Mouse (Mus musculus): ENCODE data around the gene Fam206a. TPM values are rescaled to one million over a fixed set of nuclear protein-coding genes. Genes with fewer than 3 reads are reported as not detected.

Gene Fam206a
- polyA plus RNA-seq (2015; fragmentation: Nextera tagmentation; extraction: Ambion mirVana), result 4.0 and 7.0 TPM in 2 replicates

DNA sequence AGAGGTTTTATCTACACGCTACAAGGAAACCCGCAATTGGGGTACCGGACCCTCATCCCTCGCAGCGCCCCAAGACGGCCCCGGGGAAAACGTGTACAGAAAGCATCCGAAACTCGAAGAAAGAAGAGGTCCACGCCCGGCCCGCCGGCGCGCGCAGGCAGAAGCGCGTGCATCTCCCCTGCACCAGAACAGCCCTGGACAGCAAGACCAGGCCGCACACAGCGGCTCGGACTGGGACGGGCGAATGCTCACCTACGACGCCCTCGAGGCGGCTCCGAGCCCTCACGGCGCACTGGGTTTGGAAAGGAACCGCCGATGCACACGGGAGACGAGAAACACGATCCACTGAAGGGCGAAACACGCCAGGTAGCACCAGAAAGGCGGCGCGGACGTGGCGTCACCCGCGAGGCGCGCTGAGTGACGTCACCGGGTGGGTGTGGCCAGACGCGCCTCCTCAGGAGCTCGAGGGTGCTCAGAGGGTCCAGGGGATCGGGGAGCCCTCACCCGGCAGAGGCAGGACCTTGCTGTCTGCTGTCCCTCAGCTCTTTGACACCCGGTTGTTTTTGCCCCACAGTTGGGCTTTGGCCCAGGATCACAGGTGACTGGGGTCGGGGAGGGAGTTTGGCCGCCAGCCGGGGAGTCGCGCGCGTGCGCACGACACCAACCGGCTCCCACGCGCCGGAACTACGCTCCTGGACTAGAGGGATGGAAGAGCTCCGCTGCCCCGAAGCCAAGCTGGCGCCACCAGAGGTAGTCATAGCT, at the start of gene Fam206a, which contains the start of gene Elp1:
Gene Fam206a (plus strand): TSS at position 439 of the 762 bp plus-strand sequence.
Gene Elp1 (minus strand): TSS at position 425 of the 762 bp plus-strand sequence.

Other genes starting within 250 kb of the Fam206a start
- gene Gm26657, start 62.3 kb upstream of the Fam206a start, polyA plus RNA-seq (2015; fragmentation: Nextera tagmentation; extraction: Ambion mirVana), result not detected in 2 replicates
- gene Actl7b, start 60.9 kb upstream of the Fam206a start, polyA plus RNA-seq (2015; fragmentation: Nextera tagmentation; extraction: Ambion mirVana), result not detected in 2 replicates
- not detected in 2 replicates for gene Actl7a, start 58.9 kb upstream of the Fam206a start, polyA plus RNA-seq (2015; fragmentation: Nextera tagmentation; extraction: Ambion mirVana)
- 17.9 and 20.0 TPM in 2 replicates for gene Elp1, start within 50 bp of the Fam206a start, polyA plus RNA-seq (2015; fragmentation: Nextera tagmentation; extraction: Ambion mirVana)
- gene Ctnnal1, start 62.8 kb downstream of the Fam206a start, polyA plus RNA-seq (2015; fragmentation: Nextera tagmentation; extraction: Ambion mirVana), result 17.6 and 24.0 TPM in 2 replicates
- gene Tmem245, start 145.1 kb downstream of the Fam206a start, polyA plus RNA-seq (2015; fragmentation: Nextera tagmentation; extraction: Ambion mirVana), result 5.2 and 14.1 TPM in 2 replicates
- 0.33 and 0.46 TPM in 2 replicates for gene Frrs1l, start 188.0 kb downstream of the Fam206a start, polyA plus RNA-seq (2015; fragmentation: Nextera tagmentation; extraction: Ambion mirVana)